Mouse (Mus musculus) embryonic fibroblast, embryonic 13.5 days (primary cell): Measurements from ENCODE around the gene Umad1. TPM values are rescaled to one million over a fixed set of nuclear protein-coding genes. Genes with fewer than 3 reads are reported as not detected.

ENCODE experiments used
- H3K27ac ChIP-seq: 2 replicates; pipeline ENCODE4 v1.5.1; 2012; ENCODE audit warnings: low read length, control low read depth, inconsistent platforms; ENCODE audit not compliant: insufficient read depth
- H3K4me1 ChIP-seq: 2 replicates; pipeline ENCODE4 v1.6.1; 2011; ENCODE audit warnings: low read length; ENCODE audit not compliant: control insufficient read depth, insufficient read depth
- H3K4me3 ChIP-seq: 2 replicates; pipeline ENCODE4 v1.5.1; 2011; ENCODE audit warnings: mild to moderate bottlenecking, control low read depth, low read length; ENCODE audit not compliant: insufficient read depth
- CTCF ChIP-seq: IDR thresholded peaks from 2 replicates; pipeline ENCODE4 v1.5.1; 2011; ENCODE audit warnings: mild to moderate bottlenecking, control low read depth, low read length, moderate library complexity, borderline replicate concordance; ENCODE audit not compliant: insufficient read depth
- POLR2A ChIP-seq: IDR thresholded peaks from 2 replicates; pipeline ENCODE4 v1.6.1; 2011; ENCODE audit warnings: low read depth, mild to moderate bottlenecking, control low read depth, low read length, moderate library complexity
- polyA plus RNA-seq: library from polyadenylated mRNA; stranded (reverse); fragments of >200 nt; gene quantifications from 2 replicates; pipeline ENCODE4 v1.2.4, GENCODE M21; 2011; ENCODE audit warnings: low read depth; ENCODE audit not compliant: missing spikeins, insufficient read length

Umad1 gene
- polyA plus RNA-seq, 1 experiment: 10.0 TPM

- Histone ChIP-seq H3K4me3 (no peak overlapping the region), H3K27ac (no peak overlapping the region), H3K4me1 (no peaks in the 10 kb centered on the region; the same call in 1 of the 2 replicates)
- TF ChIP-seq CTCF (no peak), POLR2A (no peak)
Measured at GRCm38 (mm10) chr6:8497234-8497867, 238.3 kb downstream of the Umad1 start.

DNA sequence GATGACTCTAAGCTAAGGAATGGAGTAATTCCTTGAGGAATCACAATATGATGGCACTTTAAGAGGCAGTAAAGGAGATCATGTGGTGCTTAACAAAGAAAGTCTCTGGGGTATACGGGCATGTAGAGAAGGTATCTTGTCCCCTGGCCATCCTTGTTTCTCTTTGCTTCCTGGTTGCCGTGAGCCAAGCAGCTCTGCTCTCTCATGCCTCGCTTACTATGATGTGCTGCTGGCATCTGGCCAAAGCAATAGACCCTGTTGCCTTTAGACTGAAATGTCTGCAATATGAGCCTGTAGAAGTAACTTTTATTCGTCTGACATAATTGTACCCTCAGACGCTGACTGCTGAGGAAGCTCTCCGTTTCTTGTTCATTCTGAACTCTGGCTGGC lies 238.8 kb downstream of the Umad1 start:
- H3K27ac ChIP-seq: no peak overlapping the region
- H3K4me1 ChIP-seq: no peaks in the 10 kb centered on the region; the same call in 1 of the 2 replicates
- TF ChIP-seq CTCF (no peak), POLR2A (no peak)
- no peak overlapping the region for H3K4me3 ChIP-seq

DNA sequence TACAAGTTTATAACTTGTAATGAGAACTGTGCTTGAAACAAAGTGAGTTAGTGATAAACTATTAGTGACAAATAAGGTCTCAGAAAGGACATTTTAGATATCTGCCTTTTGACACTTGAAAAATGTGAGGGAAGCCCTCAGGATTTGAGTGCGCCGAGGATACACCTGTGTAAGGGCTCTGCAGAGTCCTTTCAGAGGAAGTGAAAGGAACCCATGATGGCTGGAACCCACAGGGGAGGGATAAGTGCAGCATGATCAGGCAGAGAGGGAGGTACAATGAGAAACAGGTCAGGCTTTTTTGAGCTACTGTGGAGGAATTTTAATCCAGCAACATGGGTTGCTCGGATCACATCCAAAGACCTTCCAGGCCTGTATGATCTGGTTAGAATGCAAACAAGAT lies 239.9 kb downstream of the Umad1 start:
- H3K4me1 ChIP-seq: no peaks in the 10 kb centered on the region; the same call in 1 of the 2 replicates
- no peak overlapping the region for H3K4me3 ChIP-seq
- TF ChIP-seq CTCF (no peak), POLR2A (no peak)
- H3K27ac ChIP-seq: no peak overlapping the region

DNA sequence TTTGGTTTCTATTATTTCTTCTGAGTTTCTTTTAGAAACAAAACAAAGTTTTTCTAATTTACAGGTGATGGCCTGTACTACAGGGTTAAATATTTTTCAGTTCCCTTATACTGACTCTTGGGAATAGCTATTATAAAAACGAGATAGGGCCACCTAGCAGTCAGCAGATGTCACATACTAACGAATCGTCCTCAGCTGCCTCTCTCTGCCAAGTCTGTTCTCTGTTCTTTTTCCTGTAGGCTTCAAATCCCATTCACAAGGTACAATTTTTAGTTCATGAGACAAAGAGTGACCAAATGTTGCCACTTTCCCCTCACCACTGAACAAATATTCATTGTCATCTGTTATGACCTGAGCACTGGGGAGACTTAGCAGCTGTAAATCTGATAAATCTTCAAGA lies 244.9 kb downstream of the Umad1 start:
- Histone ChIP-seq H3K4me1 (no peaks in the 10 kb centered on the region), H3K27ac (no peak overlapping the region), H3K4me3 (no peak overlapping the region)
- TF ChIP-seq CTCF (no peak), POLR2A (no peak)

DNA sequence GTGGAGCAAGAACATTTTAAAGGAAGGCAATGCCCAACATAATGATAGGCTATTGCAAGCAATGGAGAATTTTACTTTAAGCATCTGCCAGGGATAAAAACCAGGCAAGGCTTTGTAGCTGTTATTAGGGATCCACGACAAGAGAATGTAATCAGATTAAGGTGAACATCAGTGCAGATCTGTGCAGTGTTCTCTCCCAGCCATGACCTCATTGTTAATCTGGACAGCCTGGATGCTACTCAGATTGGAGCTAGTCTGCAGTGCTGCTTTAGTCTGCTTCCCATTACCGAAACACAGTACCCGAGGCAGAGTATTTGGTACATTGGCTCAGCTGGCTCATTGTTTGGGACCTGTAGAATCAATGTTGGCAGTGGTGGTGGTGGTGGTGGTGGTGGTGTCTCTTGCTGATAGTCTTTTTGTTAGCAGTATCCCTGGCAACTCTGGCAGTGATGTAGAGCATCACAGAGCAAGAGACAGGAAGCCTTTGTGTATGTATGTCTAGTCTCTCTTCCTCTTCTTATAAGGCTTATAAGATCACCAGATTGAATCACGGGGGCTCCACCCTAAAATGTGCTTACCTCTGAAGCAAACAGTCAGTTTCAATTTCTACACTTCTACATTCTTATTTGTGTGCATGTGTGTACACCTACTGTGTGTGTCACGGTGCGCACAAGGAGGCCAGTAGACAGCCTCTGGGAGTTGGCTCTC lies 245.6 kb downstream of the Umad1 start:
- Histone ChIP-seq H3K4me3 (no peak overlapping the region), H3K27ac (no peak overlapping the region), H3K4me1 (no peaks in the 10 kb centered on the region)
- TF ChIP-seq CTCF (no peak), POLR2A (no peak)

DNA sequence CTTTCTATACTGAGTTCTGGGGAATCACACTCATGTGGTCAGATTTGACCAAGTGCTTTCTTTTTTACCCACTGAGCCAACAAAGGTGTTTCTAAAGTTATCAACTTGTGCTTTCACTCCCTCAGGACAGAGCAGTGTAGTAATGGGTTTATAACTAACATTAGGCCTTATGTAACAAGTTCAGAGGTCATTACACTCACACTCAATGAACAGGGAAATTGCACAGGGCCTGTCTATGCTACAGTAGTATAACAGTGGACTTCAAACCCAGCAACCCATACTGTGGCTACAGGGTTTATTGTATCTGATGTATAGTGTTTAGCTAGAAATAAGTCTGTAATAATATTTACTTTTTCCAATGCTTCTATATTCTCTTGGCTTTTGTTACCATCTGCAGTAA lies 247.5 kb downstream of the Umad1 start:
- Histone ChIP-seq H3K4me3 (no peak overlapping the region), H3K27ac (no peak overlapping the region), H3K4me1 (no peaks in the 10 kb centered on the region)
- TF ChIP-seq POLR2A (no peak), CTCF (no peak)

Other genes starting within 250 kb of the Umad1 start
- gene Col28a1, start 66.7 kb upstream of the Umad1 start, polyA plus RNA-seq: 1.5 and 1.6 TPM in 2 replicates
- gene Mios, start 50.1 kb upstream of the Umad1 start, polyA plus RNA-seq: 20.2 and 23.8 TPM in 2 replicates
- 63.9 and 77.1 TPM in 2 replicates for gene Rpa3, start 115 bp upstream of the Umad1 start, polyA plus RNA-seq
- 5.1 and 5.4 TPM in 2 replicates for gene Gm45062, start 162 bp downstream of the Umad1 start, polyA plus RNA-seq